Mouse (Mus musculus) kidney, embryonic 14.5 days (tissue): ENCODE results near the gene Kcnn3. TPM values are rescaled to one million over a fixed set of nuclear protein-coding genes. Genes with fewer than 3 reads are reported as not detected.

Experiments used
- ATAC-seq: fragments of 200-750 bp; cut with Nextera tagmentation; 2 replicates; pipeline ENCODE4 v1.8.0; 2017; ENCODE audit warnings: moderate number of reproducible peaks, mild to moderate bottlenecking, moderate TSS enrichment, moderate library complexity; ENCODE audit not compliant: low FRiP score, low TSS enrichment
- H3K27ac ChIP-seq: fragments of 300-500 bp; sonication (generic); 2 replicates; pipeline ENCODE4 v1.5.1; 2014; ENCODE audit warnings: low read depth, mild to moderate bottlenecking, low read length, moderate library complexity, mixed read lengths
- H3K27me3 ChIP-seq: fragments of 300-500 bp; sonication (generic); 2 replicates; pipeline ENCODE4 v1.6.1; 2014; ENCODE audit warnings: mild to moderate bottlenecking, low read length; ENCODE audit not compliant: control insufficient read depth, insufficient read depth
- H3K36me3 ChIP-seq: fragments of 300-500 bp; sonication (generic); 2 replicates; pipeline ENCODE4 v1.6.1; 2014; ENCODE audit warnings: low read length, mixed read lengths; ENCODE audit not compliant: control insufficient read depth, insufficient read depth
- H3K4me1 ChIP-seq: fragments of 300-500 bp; sonication (generic); 2 replicates; pipeline ENCODE4 v1.6.1; 2014; ENCODE audit warnings: low read length, mixed read lengths; ENCODE audit not compliant: control insufficient read depth, insufficient read depth
- H3K4me2 ChIP-seq: fragments of 300-500 bp; sonication (generic); replicated peaks from 2 replicates; pipeline ENCODE4 v1.6.1; 2014; ENCODE audit warnings: low read depth, mild to moderate bottlenecking, low read length
- H3K4me3 ChIP-seq: fragments of 300-500 bp; sonication (generic); 2 replicates; pipeline ENCODE4 v1.5.1; 2014; ENCODE audit warnings: mild to moderate bottlenecking, low read length
- H3K9ac ChIP-seq: fragments of 300-500 bp; sonication (generic); 2 replicates; pipeline ENCODE4 v1.6.1; 2014; ENCODE audit warnings: low read depth, mild to moderate bottlenecking, low read length, moderate library complexity
- H3K9me3 ChIP-seq: fragments of 300-500 bp; sonication (generic); 2 replicates; pipeline ENCODE4 v1.6.1; 2016; ENCODE audit warnings: low read length; ENCODE audit not compliant: control insufficient read depth
- WGBS: fragments of 180-500 bp; shearing (Covaris S2); extraction: QIAGEN DNeasy Blood & Tissue Kit; methylation state at CpG from one replicate; pipeline ENCODE4 v1.1.7; 2014; 5-methylcytosine and 5-hydroxymethylcytosine counted together
- polyA plus RNA-seq: library from polyadenylated mRNA; unstranded; fragments of >200 nt; fragmentation: Nextera tagmentation; extraction: Ambion mirVana; gene quantifications from 2 replicates; pipeline ENCODE4 v1.2.1, GENCODE M21; 2014

Kcnn3 gene
- polyA plus RNA-seq, 1 experiment from 2014 or later, result 2.1 TPM

DNA sequence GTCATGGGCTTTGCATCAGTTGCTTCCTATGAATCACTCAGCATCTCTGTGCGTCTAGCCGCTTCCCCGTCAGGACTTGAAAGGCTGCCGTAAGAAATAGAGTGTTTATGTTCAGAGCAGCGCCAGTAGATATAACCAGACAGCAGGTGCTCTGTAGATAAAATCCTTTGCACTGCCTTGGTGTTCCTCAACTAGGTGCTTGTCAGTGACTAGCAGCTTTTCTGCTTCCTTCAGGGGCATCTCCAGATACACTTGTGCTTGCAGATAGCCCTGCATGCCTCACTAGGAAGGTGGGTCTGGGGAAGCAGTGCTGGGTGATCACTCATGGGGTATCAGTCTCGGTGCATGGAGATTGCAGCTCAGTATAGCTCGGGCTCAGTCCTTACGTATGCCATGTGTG, 123.4 kb downstream of the Kcnn3 start:
- Histone ChIP-seq H3K36me3 (no peaks in the 10 kb centered on the region), H3K4me3 (no peak overlapping the region), H3K9me3 (no peaks in the 10 kb centered on the region), H3K4me2 (no peak overlapping the region), H3K9ac (no peak overlapping the region), H3K27ac (no peak overlapping the region), H3K27me3 (no peaks in the 10 kb centered on the region), H3K4me1 (peaks cover 20% of the 10 kb centered on the region)
- WGBS, result 72% methylated on average over 8 of the region's 8 CpGs
- no peak for ATAC-seq

DNA sequence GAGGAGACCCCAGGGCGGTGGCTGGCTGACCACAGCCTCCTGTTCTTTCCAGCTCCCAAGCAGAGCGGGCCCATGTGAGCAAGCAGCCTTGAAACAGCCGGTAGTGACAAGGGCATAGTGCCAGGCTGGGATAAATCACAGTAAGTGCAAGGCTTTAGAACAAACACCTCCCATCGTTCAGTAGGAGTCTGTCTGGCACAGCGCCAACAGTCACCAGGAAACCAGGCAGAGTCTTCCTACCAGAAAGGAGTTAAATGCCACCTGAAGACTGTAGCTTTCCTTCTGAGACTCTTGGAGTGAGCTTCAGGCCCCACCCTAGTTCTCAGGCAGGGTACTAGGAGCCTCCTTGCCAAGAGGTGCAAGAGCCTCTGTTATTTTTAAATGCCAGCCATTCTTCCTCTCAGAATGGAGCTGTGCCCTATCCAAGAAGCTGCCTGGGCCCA, 126.9 kb downstream of the Kcnn3 start:
- Histone ChIP-seq H3K9ac (no peak overlapping the region), H3K4me1 (peaks cover 20% of the 10 kb centered on the region), H3K4me2 (no peak overlapping the region), H3K36me3 (no peaks in the 10 kb centered on the region), H3K4me3 (no peak overlapping the region), H3K9me3 (no peaks in the 10 kb centered on the region), H3K27me3 (no peaks in the 10 kb centered on the region), H3K27ac (peak overlapping the region; percentile 83)
- 39% methylated on average over 5 of the region's 5 CpGs for WGBS
- ATAC-seq, result peak; percentile 34; the same call in 1 of the 2 replicates

DNA sequence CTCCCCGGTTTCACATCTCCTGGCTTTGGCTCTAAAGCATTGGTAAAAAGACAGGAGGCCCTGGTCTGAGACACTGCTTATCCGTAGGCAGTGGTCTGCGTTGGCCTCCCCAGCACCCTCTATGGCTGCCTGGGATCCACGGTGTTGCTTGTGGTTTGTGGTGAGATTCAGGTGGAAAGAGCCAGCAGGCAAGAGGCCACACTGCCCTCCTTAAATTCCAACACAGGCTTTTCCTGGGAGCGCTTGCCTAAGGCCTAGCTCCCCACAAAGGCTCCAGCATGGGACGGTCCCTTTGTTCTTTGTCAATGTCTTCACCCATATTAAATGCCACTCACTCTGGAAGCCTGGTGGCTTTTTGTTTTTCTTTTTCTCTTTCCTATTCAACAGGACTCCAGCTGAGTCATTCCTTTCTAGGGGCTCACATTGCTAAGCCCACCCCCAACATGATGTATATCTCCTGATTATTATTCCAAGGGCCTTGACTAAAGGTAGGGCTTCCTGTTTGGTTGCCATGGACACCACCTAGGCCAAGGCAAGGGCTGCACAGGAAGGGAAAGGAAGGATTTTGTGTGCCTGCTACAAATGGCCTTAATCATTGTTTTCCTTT, 127.4 kb downstream of the Kcnn3 start:
- Histone ChIP-seq H3K27ac (peak overlapping the region; percentile 83), H3K4me1 (peaks cover 20% of the 10 kb centered on the region), H3K4me2 (no peak overlapping the region), H3K36me3 (no peaks in the 10 kb centered on the region), H3K4me3 (no peak overlapping the region), H3K9me3 (no peaks in the 10 kb centered on the region), H3K27me3 (no peaks in the 10 kb centered on the region), H3K9ac (no peak overlapping the region)
- peak; percentile 59 for ATAC-seq
- WGBS, result 54% methylated on average over 6 of the region's 6 CpGs

DNA sequence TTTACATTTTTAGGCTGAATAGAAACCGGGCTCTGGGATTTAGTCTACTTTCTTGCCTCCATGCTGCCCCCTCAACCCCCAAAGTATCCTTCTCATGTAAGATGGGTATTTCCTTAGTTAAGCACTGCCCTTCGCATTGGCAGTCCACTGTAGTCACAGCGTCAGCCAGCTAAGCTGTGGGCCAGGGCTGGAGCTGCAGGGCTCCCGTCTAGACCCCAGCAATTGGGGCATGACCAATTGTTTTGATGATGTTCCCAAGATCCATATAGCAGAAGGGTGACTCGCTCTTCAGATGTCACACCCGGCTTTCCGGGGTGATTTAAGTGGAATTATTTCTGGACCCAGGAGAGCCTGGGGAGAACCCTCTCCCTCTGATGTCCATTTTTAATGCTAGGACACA, 129.9 kb downstream of the Kcnn3 start:
- Histone ChIP-seq H3K4me1 (peaks cover 20% of the 10 kb centered on the region), H3K36me3 (no peaks in the 10 kb centered on the region), H3K27ac (no peak overlapping the region), H3K9me3 (no peaks in the 10 kb centered on the region), H3K4me2 (no peak overlapping the region), H3K27me3 (no peaks in the 10 kb centered on the region), H3K9ac (no peak overlapping the region), H3K4me3 (no peak overlapping the region)
- no peak for ATAC-seq
- 89% methylated on average over 7 of the region's 7 CpGs for WGBS

DNA sequence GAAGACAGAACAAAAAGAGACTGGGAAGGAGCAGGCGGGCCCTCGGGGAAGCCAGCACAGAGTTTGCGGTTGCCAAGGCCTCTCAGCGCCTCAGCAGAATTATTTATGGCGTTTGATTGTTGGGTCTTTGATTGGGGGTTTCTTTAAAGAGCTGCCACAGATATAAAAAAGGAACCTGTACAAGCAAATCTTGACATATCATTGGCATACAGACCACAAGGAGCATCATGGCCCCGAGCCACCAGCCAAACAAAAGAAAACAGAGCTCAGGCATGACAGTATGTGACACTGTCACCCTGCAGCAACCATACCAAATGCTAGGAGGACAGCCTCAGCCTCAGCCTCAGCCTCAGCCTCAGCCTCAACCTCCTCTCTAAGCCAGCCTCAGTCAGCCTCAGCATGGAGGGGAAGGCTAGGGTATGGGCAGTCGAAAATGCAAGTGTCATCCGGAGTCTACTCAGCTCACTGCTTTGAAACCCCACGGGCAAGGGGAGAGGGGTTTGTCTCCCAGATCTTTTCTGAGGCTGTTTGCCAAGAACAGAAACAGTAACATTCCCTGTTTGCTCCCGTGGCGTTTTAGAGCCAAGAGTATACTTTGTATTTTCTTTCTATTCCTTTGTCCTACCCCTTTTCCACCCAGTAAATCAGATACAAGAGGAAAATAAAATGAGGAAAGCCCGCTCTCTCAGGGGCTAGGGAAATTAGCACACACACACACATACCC, 133.4 kb downstream of the Kcnn3 start:
- Histone ChIP-seq H3K27ac (peak overlapping the region; percentile 47; the same call in 1 of the 2 replicates), H3K4me1 (no peaks in the 10 kb centered on the region)

DNA sequence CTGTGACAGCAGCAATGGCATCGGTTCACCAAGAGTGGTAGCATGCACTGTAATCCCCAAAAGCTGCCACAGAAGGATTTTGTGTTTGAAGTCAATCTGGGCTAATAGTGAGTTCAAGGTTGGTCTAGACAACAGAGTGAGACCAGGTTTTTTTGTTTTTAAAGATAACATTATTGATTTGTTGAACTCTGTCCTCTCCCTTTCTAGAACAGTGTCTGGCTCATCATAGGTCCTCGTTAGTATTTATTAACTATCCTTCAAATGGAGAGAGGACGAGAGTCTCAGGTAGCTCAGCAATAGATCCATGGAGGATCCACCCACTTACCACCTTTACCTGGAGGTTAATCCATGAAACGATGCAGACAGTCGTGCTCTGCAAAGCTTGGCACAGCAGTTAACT, 137.1 kb downstream of the Kcnn3 start:
- no peak overlapping the region for H3K4me3 ChIP-seq
- no peak for ATAC-seq
- H3K9me3 ChIP-seq, result no peaks in the 10 kb centered on the region
- WGBS, result 77% methylated on average over 5 of the region's 5 CpGs
- no peak overlapping the region for H3K9ac ChIP-seq
- H3K4me2 ChIP-seq, result no peak overlapping the region
- H3K27ac ChIP-seq, result no peak overlapping the region
- no peaks in the 10 kb centered on the region for H3K27me3 ChIP-seq
- no peaks in the 10 kb centered on the region for H3K4me1 ChIP-seq
- H3K36me3 ChIP-seq, result no peaks in the 10 kb centered on the region

More for the DNA sequence above, 133.4 kb downstream of the Kcnn3 start:
- WGBS, result 58% methylated on average over 12 of the region's 12 CpGs
- no peak for ATAC-seq
- H3K36me3 ChIP-seq, result no peaks in the 10 kb centered on the region
- H3K27me3 ChIP-seq, result no peaks in the 10 kb centered on the region
- H3K4me2 ChIP-seq, result no peak overlapping the region
- no peaks in the 10 kb centered on the region for H3K9me3 ChIP-seq
- no peak overlapping the region for H3K4me3 ChIP-seq
- no peak overlapping the region for H3K9ac ChIP-seq

DNA sequence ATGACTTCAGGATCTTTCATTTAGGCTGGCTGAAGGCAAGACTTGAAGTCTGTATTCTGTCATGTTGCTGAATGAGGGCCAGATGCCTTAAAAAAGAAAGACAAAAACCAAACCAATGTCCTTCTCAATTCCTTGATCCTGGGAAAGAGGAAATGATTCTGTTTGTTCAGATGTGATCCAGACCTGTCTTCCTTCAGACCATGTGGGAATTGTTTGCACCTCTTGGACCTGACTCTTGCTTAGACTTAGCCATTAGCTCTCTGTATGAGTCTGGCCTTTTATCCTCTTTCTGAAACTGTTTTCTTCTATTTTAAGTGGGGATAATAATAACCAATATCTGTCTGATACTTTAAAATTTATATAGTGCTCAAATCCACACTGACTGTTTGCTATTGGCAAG, 138.5 kb downstream of the Kcnn3 start:
- no peak overlapping the region for H3K4me3 ChIP-seq
- H3K36me3 ChIP-seq, result no peaks in the 10 kb centered on the region
- H3K9ac ChIP-seq, result no peak overlapping the region
- no peaks in the 10 kb centered on the region for H3K9me3 ChIP-seq
- H3K4me1 ChIP-seq, result no peaks in the 10 kb centered on the region
- no peak overlapping the region for H3K27ac ChIP-seq
- no peak overlapping the region for H3K4me2 ChIP-seq
- ATAC-seq, result no peak
- no peaks in the 10 kb centered on the region for H3K27me3 ChIP-seq

DNA sequence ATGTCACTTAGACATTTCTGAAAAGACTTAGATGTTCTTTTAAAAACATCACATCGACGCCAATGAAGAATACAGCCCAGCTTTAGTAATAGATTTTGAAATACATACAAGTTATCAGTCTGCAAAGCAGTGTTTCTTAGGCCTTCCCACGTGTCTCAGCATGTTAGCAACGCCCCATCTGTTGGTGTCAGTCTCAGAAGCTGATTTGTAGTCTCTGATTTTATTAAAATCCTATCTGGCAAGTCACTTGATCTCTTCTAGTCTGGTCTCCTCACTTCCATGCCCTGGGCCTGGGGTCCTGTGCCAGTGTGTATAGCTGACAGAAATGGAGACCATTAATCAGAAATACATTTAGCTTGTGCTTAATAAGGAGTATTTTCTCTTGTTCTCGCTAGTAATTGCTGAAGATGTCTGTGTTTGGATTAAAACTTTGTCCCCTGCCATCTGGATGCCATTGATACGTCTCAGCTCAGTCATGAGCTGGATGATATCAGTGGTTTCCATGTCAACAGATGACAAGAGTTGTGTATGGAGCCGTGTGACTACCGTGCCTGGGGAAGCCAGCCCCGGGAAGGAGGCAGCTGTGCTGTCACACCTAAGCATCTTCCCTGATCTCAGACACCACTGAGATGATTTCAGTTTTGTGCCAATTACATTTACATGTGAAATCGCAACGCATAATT, 140.1 kb downstream of the Kcnn3 start:
- no peaks in the 10 kb centered on the region for H3K27me3 ChIP-seq
- H3K4me3 ChIP-seq, result no peak overlapping the region
- H3K4me1 ChIP-seq, result peaks cover 9% of the 10 kb centered on the region
- H3K9me3 ChIP-seq, result no peaks in the 10 kb centered on the region
- H3K9ac ChIP-seq, result no peak overlapping the region
- no peak for ATAC-seq
- H3K27ac ChIP-seq, result no peak overlapping the region
- no peaks in the 10 kb centered on the region for H3K36me3 ChIP-seq
- H3K4me2 ChIP-seq, result no peak overlapping the region
- 69% methylated on average over 11 of the region's 11 CpGs for WGBS

DNA sequence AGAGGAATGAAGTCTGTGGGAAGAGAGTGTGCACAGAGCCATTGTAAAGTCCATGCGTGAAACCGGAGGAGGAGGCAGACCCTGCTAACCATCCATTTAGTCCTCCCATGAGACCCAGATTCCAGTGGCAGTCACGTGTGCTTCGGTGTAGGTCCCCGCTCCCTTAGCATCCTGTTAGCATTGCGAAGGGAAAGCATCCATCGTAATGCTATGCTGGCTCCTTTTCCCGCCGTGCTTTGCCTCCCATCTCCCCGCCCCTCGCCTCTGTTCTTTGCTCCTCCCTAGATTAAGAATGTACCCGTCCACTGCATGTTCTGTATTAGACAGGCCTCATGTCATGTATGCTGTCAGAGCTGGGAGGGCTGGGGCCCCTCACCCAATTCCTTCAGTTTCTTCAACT, 144.8 kb downstream of the Kcnn3 start:
- H3K27me3 ChIP-seq, result no peaks in the 10 kb centered on the region
- WGBS, result 24% methylated on average over 12 of the region's 12 CpGs
- peak overlapping the region; percentile 25 for H3K4me2 ChIP-seq
- no peaks in the 10 kb centered on the region for H3K9me3 ChIP-seq
- H3K9ac ChIP-seq, result no peak overlapping the region
- H3K36me3 ChIP-seq, result no peaks in the 10 kb centered on the region
- peak; percentile 78 for ATAC-seq
- H3K4me3 ChIP-seq, result no peak overlapping the region
- peaks cover 13% of the 10 kb centered on the region for H3K4me1 ChIP-seq
- H3K27ac ChIP-seq, result no peak overlapping the region
